ENCODE assay signal across 8 mouse cellular contexts in genomic region chr16:33023750-33024149, GRCm38 (mm10). TPM values are rescaled to one million over a fixed set of nuclear protein-coding genes. Genes with fewer than 3 reads are reported as not detected.
A peak's percentile ranks its signal among the peaks of the same experiment; 100 is the strongest.
DNase-seq lines count a peak whose midpoint lies in the region; ATAC-seq lines count a peak whose summit lies in the region.

No protein-coding gene starts in this region.

- no peak overlapping the region for H3K27ac ChIP-seq in limb, embryonic 13.5 days
- H3K27ac ChIP-seq in neural tube, embryonic 14.5 days (ENCODE audit: low read depth, low read length), result no peak overlapping the region

- no peaks in the 10 kb centered on the region for H3K4me1 ChIP-seq in limb, embryonic 13.5 days
- H3K4me1 ChIP-seq in neural tube, embryonic 14.5 days (ENCODE audit: control insufficient read depth, insufficient read depth, low read length), result no peaks in the 10 kb centered on the region

- H3K27me3 ChIP-seq in limb, embryonic 13.5 days, result no peaks in the 10 kb centered on the region
- no peaks in the 10 kb centered on the region for H3K27me3 ChIP-seq in neural tube, embryonic 14.5 days (ENCODE audit: control insufficient read depth, insufficient read depth, low read length)

- no peak overlapping the region for H3K9ac ChIP-seq in limb, embryonic 13.5 days
- H3K9ac ChIP-seq in neural tube, embryonic 14.5 days (replicated peaks; ENCODE audit: low read depth, low read length), result no peak overlapping the region

- peak; percentile 86 for DNase-seq in 416B (ENCODE audit: low read depth)
- DNase-seq in adrenal gland, adult (ENCODE audit: inconsistent age in 2 of 2, low spot score in 1 of 2), result peak; percentile 86 to 95
- DNase-seq in embryo, embryonic 10.5 days (ENCODE audit: low spot score), result peak; percentile 88
- peak; percentile 73 for DNase-seq in gastrocnemius, postnatal 25 days
- peak; percentile 84 to 92 for DNase-seq in kidney, adult 8-10 months
- peak; percentile 92 for DNase-seq in testis, postnatal 10 days (ENCODE audit: low spot score)

- no peak overlapping the region for H3K4me2 ChIP-seq in limb, embryonic 13.5 days (replicated peaks)
- H3K4me2 ChIP-seq in neural tube, embryonic 14.5 days (ENCODE audit: low read depth, low read length), result no peak overlapping the region

- no peaks in the 10 kb centered on the region for H3K36me3 ChIP-seq in limb, embryonic 13.5 days
- H3K36me3 ChIP-seq in neural tube, embryonic 14.5 days (ENCODE audit: control insufficient read depth, insufficient read depth, low read length), result no peaks in the 10 kb centered on the region

- WGBS in limb, embryonic 13.5 days, result 4% methylated on average over 4 of the region's 4 CpGs
- 5% methylated on average over 4 of the region's 4 CpGs for WGBS in neural tube, embryonic 14.5 days

- ATAC-seq in limb, embryonic 13.5 days (ENCODE audit: low FRiP score, low read depth), result peak; percentile 51; the same call in 1 of the 2 replicates
- peak; percentile 51; the same call in 1 of the 2 replicates for ATAC-seq in neural tube, embryonic 14.5 days (ENCODE audit: low read depth)

- no peaks in the 10 kb centered on the region for H3K9me3 ChIP-seq in limb, embryonic 13.5 days
- no peaks in the 10 kb centered on the region for H3K9me3 ChIP-seq in neural tube, embryonic 14.5 days (ENCODE audit: control insufficient read depth, low read length)

- H3K4me3 ChIP-seq in limb, embryonic 13.5 days, result no peak overlapping the region
- no peak overlapping the region for H3K4me3 ChIP-seq in neural tube, embryonic 14.5 days (ENCODE audit: low read depth, low read length)

RNA-seq across cellular contexts. Expression of gene Iqcg, which starts 32.3 kb away (rescaled TPM):
- 1 to 10 TPM; 2.7 to 3.7 TPM for total RNA-seq in gastrocnemius, postnatal 25 days (2021)
- 2.0 and 2.7 TPM in 2 replicates for polyA plus RNA-seq in limb, embryonic 13.5 days (2015; fragmentation: Nextera tagmentation; extraction: Ambion mirVana)
- 5.8 and 6.6 TPM in 2 replicates for polyA plus RNA-seq in neural tube, embryonic 14.5 days (2014; fragmentation: Nextera tagmentation; extraction: Ambion mirVana)

RNA-seq across cellular contexts. Expression of gene Rpl35a, which starts 32.5 kb away (rescaled TPM):
- 100 to 1,000 TPM; 203 to 249 TPM for total RNA-seq in gastrocnemius, postnatal 25 days (2021)
- polyA plus RNA-seq in limb, embryonic 13.5 days (2015; fragmentation: Nextera tagmentation; extraction: Ambion mirVana), result 915 and 966 TPM in 2 replicates
- polyA plus RNA-seq in neural tube, embryonic 14.5 days (2014; fragmentation: Nextera tagmentation; extraction: Ambion mirVana), result 450 and 451 TPM in 2 replicates

RNA-seq across cellular contexts. Expression of gene Lmln, which starts 38.6 kb away (rescaled TPM):
- 1 to 10 TPM; 1.8 to 2.6 TPM for total RNA-seq in gastrocnemius, postnatal 25 days (2021)
- polyA plus RNA-seq in limb, embryonic 13.5 days (2015; fragmentation: Nextera tagmentation; extraction: Ambion mirVana), result 3.4 and 4.0 TPM in 2 replicates
- 3.5 and 4.9 TPM in 2 replicates for polyA plus RNA-seq in neural tube, embryonic 14.5 days (2014; fragmentation: Nextera tagmentation; extraction: Ambion mirVana)
